Mouse (Mus musculus) brain, embryonic 14.5 days (tissue): ENCODE measurements at regions not wholly inside any gene's neighbourhood (a gene's known extent, or its start where the extent isn't known, plus 50 kb on each side); places are given as distances from the start of the nearest gene placed in this dataset.

Experiments used
- CTCF ChIP-seq: fragments of 200-500 bp; IDR thresholded peaks from 2 replicates; pipeline ENCODE4 v1.5.1; 2012; ENCODE audit warnings: inconsistent platforms, mild to moderate bottlenecking, moderate library complexity, borderline replicate concordance; ENCODE audit not compliant: insufficient read depth, insufficient read length; ENCODE audit errors: extremely low read depth
- POLR2A ChIP-seq: fragments of 200-500 bp; IDR thresholded peaks from 2 replicates; pipeline ENCODE4 v1.6.1; 2012; ENCODE audit warnings: mild to moderate bottlenecking, inconsistent platforms, borderline replicate concordance; ENCODE audit not compliant: poor library complexity, insufficient read depth, insufficient read length, severe bottlenecking; ENCODE audit errors: extremely low read depth

GRCm38 (mm10) chr5:77546001-77546620 is 138.3 kb upstream of the Igfbp7 start:
- no peak for TF ChIP-seq CTCF
- no peak for TF ChIP-seq POLR2A
